Comparison of ENCODE assay signal across 22 mouse cellular contexts in genomic region chr16:33842081-33842880, GRCm38 (mm10). TPM values are rescaled to one million over a fixed set of nuclear protein-coding genes. Genes with fewer than 3 reads are reported as not detected.
A peak's percentile ranks its signal among the peaks of the same experiment; 100 is the strongest.
DNase-seq lines count a peak whose midpoint lies in the region; TF ChIP-seq lines count a peak whose summit lies in the region.
"Had no signal": no experiment of that assay in that cellular context is flagged by ENCODE, and none has a peak within 500 bp of the region (broad histone marks: within the 10 kb centered on the region; RNA-seq: fewer than 3 reads in every experiment).

No protein-coding gene starts in this region.

- H3K36me3 ChIP-seq in heart, embryonic 10.5 days = peaks cover 11% of the 10 kb centered on the region
- H3K36me3 ChIP-seq in testis, adult 2 months (ENCODE audit: control insufficient read depth, insufficient read depth, low read length) = no peaks in the 10 kb centered on the region

- H3K4me3 ChIP-seq in heart, embryonic 10.5 days = no peak overlapping the region
- no peak overlapping the region for H3K4me3 ChIP-seq in testis, adult 2 months (ENCODE audit: control insufficient read depth, low read depth, low read length)
- H3K4me3 ChIP-seq: embryonic facial prominence, embryonic 12.5 days; heart, embryonic 13.5 days; neural tube, embryonic 12.5 days; stomach, embryonic 15.5 days had no signal

- DNase-seq in cerebellum, adult 18-20 months = peak; percentile 44 to 55
- DNase-seq in cerebellum, adult 11 months = no peak
- no peak for DNase-seq in heart, embryonic 10.5 days (ENCODE audit: low spot score)
- no peak for DNase-seq in heart, adult 18-20 months
- DNase-seq in testis, postnatal 10 days (ENCODE audit: low spot score) = no peak
- DNase-seq in thymus, postnatal 25 days = no peak
- DNase-seq in thymus, postnatal 4 days = no peak
- DNase-seq: adrenal gland, postnatal 25 days; gastrocnemius, postnatal 36 days; kidney, adult 18-20 months; layer of hippocampus, postnatal 36 days; liver; lung, adult 2 months; lung, postnatal 36 days; right cerebral cortex, postnatal 14 days; thymus, postnatal 14 days had no signal

- WGBS in heart, embryonic 10.5 days = 76% methylated on average over 12 of the region's 12 CpGs

- no peaks in the 10 kb centered on the region for H3K9me3 ChIP-seq in heart, embryonic 10.5 days
- H3K9me3 ChIP-seq: embryonic facial prominence, embryonic 12.5 days; heart, embryonic 13.5 days; neural tube, embryonic 12.5 days; stomach, embryonic 15.5 days had no signal

- no peaks in the 10 kb centered on the region for H3K27me3 ChIP-seq in heart, embryonic 10.5 days (ENCODE audit: insufficient read depth, poor library complexity, severe bottlenecking)
- H3K27me3 ChIP-seq in testis, adult 2 months (ENCODE audit: control insufficient read depth, insufficient read depth, low read length) = no peaks in the 10 kb centered on the region
- H3K27me3 ChIP-seq: embryonic facial prominence, embryonic 12.5 days; heart, embryonic 13.5 days; neural tube, embryonic 12.5 days; stomach, embryonic 15.5 days had no signal

- TF ChIP-seq POLR2A in testis, adult 2 months (IDR thresholded peaks at IDR 0.05; ENCODE audit: control insufficient read depth, low read depth, low read length) = no peak

- no peak for TF ChIP-seq CTCF in testis, adult 2 months (IDR thresholded peaks at IDR 0.05; ENCODE audit: control insufficient read depth, insufficient read depth, insufficient replicate concordance, low read depth, low read length)

- peaks cover 21% of the 10 kb centered on the region for H3K4me1 ChIP-seq in heart, embryonic 10.5 days
- H3K4me1 ChIP-seq in testis, adult 2 months (ENCODE audit: control insufficient read depth, insufficient read depth, low read length) = no peaks in the 10 kb centered on the region; the same call in 1 of the 2 replicates

- H3K27ac ChIP-seq in heart, embryonic 10.5 days = 0 out of 2 replicates have a peak overlapping the region, but pooled peaks have one; percentile 10
- peak overlapping the region; percentile 39; the same call in 1 of the 2 replicates for H3K27ac ChIP-seq in testis, adult 2 months (ENCODE audit: control insufficient read depth, insufficient read depth, low read depth, low read length)
- H3K27ac ChIP-seq: heart, embryonic 13.5 days; hindbrain, postnatal 0 days; neural tube, embryonic 12.5 days; stomach, embryonic 15.5 days had no signal

RNA-seq across cellular contexts. Expression of gene Itgb5, which starts 12.8 kb away (rescaled TPM):
- polyA plus RNA-seq in heart, embryonic 10.5 days (2016; fragmentation: Nextera tagmentation; extraction: Ambion mirVana) = 35.0 and 37.3 TPM in 2 replicates
- 10 to 100 TPM; 91.3 to 97.2 TPM for total RNA-seq in heart, adult 18-20 months (2021)
- 27.6 and 33.0 TPM in 2 replicates for polyA plus RNA-seq in testis, adult 2 months (2012; rRNA removed)

RNA-seq across cellular contexts. Expression of gene Muc13, which starts 48.4 kb away (rescaled TPM):
- 0.36 and 1.7 TPM in 2 replicates for polyA plus RNA-seq in heart, embryonic 10.5 days (2016; fragmentation: Nextera tagmentation; extraction: Ambion mirVana)
- not detected for total RNA-seq in heart, adult 18-20 months (2021)
- polyA plus RNA-seq in testis, adult 2 months (2012; rRNA removed) = 0.25 and 0.32 TPM in 2 replicates
- total RNA-seq: adrenal gland, postnatal 25 days; gastrocnemius, postnatal 36 days; hindbrain, postnatal 0 days; layer of hippocampus, postnatal 36 days had no signal

Comparison
In these comparisons a context has a peak if more than half of its experiments do, and no peak if none do; other contexts are left out.
1. DNase-seq: peak in cerebellum, adult 18-20 months (2 of 2); none in cerebellum, adult 11 months (single experiment), heart, embryonic 10.5 days (single experiment), heart, adult 18-20 months (0 of 2), testis, postnatal 10 days (single experiment), thymus, postnatal 25 days (single experiment) and thymus, postnatal 4 days (single experiment).